Mouse (Mus musculus) liver, embryonic 16.5 days (tissue): ENCODE measurements at regions not wholly inside any gene's neighbourhood (a gene's known extent, or its start where the extent isn't known, plus 50 kb on each side); places are given as distances from the start of the nearest gene placed in this dataset.
"Not testable (repeated sequence)": the region's sequence is repeated elsewhere in the genome, so short reads cannot be mapped to it uniquely, and the experiment has no call there.

Experiments
- ATAC-seq: fragments of 200-750 bp; cut with Nextera tagmentation; 2 replicates; pipeline ENCODE4 v1.8.0; 2017; ENCODE audit warnings: low read depth, mild to moderate bottlenecking, moderate number of reproducible peaks, moderate library complexity
- H3K27ac ChIP-seq: fragments of 300-500 bp; sonication (generic); 2 replicates; pipeline ENCODE4 v1.5.1; 2014; ENCODE audit warnings: mild to moderate bottlenecking, low read length
- H3K27me3 ChIP-seq: fragments of 300-500 bp; sonication (generic); 2 replicates; pipeline ENCODE4 v1.6.1; 2014; ENCODE audit warnings: low read depth, low read length, mixed read lengths; ENCODE audit not compliant: control insufficient read depth, insufficient read depth
- H3K36me3 ChIP-seq: fragments of 300-500 bp; sonication (generic); 2 replicates; pipeline ENCODE4 v1.6.1; 2014; ENCODE audit warnings: mild to moderate bottlenecking; ENCODE audit not compliant: control insufficient read depth, insufficient read depth
- H3K4me1 ChIP-seq: fragments of 300-500 bp; sonication (generic); 2 replicates; pipeline ENCODE4 v1.6.1; 2014; ENCODE audit warnings: low read depth, low read length, mixed read lengths; ENCODE audit not compliant: control insufficient read depth
- H3K4me2 ChIP-seq: fragments of 300-500 bp; sonication (generic); 2 replicates; pipeline ENCODE4 v1.6.1; 2014; ENCODE audit warnings: low read depth, low read length, mixed read lengths
- H3K4me3 ChIP-seq: fragments of 300-500 bp; sonication (generic); 2 replicates; pipeline ENCODE4 v1.5.1; 2014; ENCODE audit warnings: low read depth, mild to moderate bottlenecking, low read length
- H3K9ac ChIP-seq: fragments of 300-500 bp; sonication (generic); 2 replicates; pipeline ENCODE4 v1.6.1; 2014; ENCODE audit warnings: low read depth, low read length
- H3K9me3 ChIP-seq: fragments of 300-500 bp; sonication (generic); replicated peaks from 2 replicates; pipeline ENCODE4 v1.6.1; 2016; ENCODE audit warnings: low read length; ENCODE audit not compliant: control insufficient read depth
- WGBS: fragments of 180-500 bp; shearing (Covaris S2); extraction: QIAGEN DNeasy Blood & Tissue Kit; methylation state at CpG from one replicate; pipeline ENCODE4 v1.1.7; 2014; ENCODE audit not compliant: insufficient replicate concordance; 5-methylcytosine and 5-hydroxymethylcytosine counted together

DNA sequence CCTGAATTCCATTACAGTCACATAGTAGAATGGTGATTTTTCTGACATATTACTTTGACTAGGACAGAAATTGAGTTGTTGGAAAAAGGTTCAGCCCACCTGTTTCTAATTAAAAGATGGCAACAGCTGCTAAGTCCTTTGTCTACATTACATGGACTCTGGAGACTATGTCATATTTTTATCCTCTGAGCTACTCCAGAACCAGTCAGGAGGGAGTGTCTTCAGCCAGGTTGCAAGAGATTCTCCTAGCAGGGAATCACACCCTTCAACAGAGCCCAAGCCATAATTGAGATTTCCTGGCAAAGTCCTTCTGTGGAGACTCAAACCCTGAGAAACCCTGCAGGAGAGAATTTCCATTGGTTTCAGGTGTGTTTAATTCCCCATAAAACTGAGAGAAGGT, 123.2 kb upstream of the Gm21293 start:
- Histone ChIP-seq H3K36me3 (no peaks in the 10 kb centered on the region), H3K9me3 (no peaks in the 10 kb centered on the region), H3K27ac (no peak overlapping the region), H3K4me1 (no peaks in the 10 kb centered on the region), H3K4me2 (no peak overlapping the region), H3K9ac (no peak overlapping the region), H3K4me3 (no peak overlapping the region), H3K27me3 (no peaks in the 10 kb centered on the region)
- ATAC-seq = no peak

DNA sequence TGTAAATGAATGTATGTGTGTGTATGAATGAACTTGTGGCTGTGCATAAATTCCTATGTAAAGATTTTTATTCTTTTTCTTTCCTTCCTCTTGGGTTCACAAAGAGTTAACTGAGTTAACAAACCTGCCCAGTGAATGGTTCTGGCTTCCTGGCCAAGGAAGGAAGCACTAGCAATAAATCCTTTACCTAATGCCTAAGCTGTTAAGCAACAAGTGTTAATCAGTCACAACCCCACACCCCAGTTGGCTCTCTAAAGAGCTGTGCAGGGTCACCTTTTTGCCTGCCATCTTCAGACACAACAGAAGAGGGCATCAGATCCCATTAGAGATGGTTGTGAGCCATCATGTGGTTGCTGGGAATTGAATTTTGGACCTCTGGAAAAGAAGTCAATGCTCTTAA, 121.2 kb upstream of the Gm21293 start:
- no peaks in the 10 kb centered on the region for H3K9me3 ChIP-seq
- H3K4me3 ChIP-seq = no peak overlapping the region
- H3K4me1 ChIP-seq = no peaks in the 10 kb centered on the region
- H3K27me3 ChIP-seq = no peaks in the 10 kb centered on the region
- no peak overlapping the region for H3K27ac ChIP-seq
- no peak overlapping the region for H3K9ac ChIP-seq
- H3K4me2 ChIP-seq = no peak overlapping the region
- no peak for ATAC-seq
- no peaks in the 10 kb centered on the region for H3K36me3 ChIP-seq

DNA sequence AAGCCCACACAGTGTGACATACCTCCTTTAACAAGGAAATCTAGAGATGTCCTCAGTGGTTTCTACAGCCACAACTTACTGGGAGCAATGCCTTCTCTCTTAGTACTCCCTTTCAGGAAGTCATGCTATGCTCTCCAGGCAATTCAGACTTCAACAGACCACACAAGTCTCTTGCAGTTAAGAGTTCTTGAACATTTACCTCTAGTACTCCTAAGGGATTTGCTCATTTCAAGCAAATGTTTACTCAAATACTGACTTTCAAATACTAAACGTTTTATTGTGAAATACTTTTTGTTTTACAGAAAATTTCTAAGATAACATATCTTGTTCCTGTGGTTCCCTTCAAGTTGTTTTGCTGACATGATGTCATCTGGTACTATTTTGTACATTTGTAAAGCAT, 114.6 kb upstream of the Gm21293 start:
- 29% methylated on average over 1 of the region's 1 CpGs for WGBS
- no peaks in the 10 kb centered on the region for H3K9me3 ChIP-seq
- no peak overlapping the region for H3K9ac ChIP-seq
- H3K27me3 ChIP-seq = no peaks in the 10 kb centered on the region
- H3K27ac ChIP-seq = no peak overlapping the region
- H3K36me3 ChIP-seq = no peaks in the 10 kb centered on the region
- ATAC-seq = no peak
- no peak overlapping the region for H3K4me3 ChIP-seq
- H3K4me1 ChIP-seq = no peaks in the 10 kb centered on the region
- no peak overlapping the region for H3K4me2 ChIP-seq

DNA sequence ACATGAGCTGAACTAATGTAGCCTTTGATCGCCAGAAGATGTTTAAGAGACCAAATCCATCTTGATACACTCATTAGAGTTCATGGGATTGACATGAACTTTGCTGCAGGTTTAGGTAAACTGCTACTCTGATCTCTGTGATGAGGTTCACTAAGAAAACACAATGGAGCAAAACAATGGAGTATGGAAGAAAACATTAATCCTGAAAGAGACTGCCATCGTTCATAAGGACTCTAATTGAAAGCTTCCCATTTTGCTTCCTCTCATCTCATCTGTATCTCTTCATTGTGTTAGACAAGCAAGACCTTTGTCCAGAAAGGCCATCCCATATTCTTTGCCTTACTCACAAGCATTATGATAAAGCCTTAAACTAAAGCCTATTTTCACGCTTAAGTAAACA, 110.0 kb upstream of the Gm21293 start:
- H3K27ac ChIP-seq = no peak overlapping the region
- H3K4me2 ChIP-seq = no peak overlapping the region
- WGBS = 66% methylated on average over 3 of the region's 3 CpGs
- no peak overlapping the region for H3K9ac ChIP-seq
- no peak overlapping the region for H3K4me3 ChIP-seq
- no peaks in the 10 kb centered on the region for H3K9me3 ChIP-seq
- ATAC-seq = no peak
- no peaks in the 10 kb centered on the region for H3K27me3 ChIP-seq
- no peaks in the 10 kb centered on the region for H3K36me3 ChIP-seq
- no peaks in the 10 kb centered on the region for H3K4me1 ChIP-seq

DNA sequence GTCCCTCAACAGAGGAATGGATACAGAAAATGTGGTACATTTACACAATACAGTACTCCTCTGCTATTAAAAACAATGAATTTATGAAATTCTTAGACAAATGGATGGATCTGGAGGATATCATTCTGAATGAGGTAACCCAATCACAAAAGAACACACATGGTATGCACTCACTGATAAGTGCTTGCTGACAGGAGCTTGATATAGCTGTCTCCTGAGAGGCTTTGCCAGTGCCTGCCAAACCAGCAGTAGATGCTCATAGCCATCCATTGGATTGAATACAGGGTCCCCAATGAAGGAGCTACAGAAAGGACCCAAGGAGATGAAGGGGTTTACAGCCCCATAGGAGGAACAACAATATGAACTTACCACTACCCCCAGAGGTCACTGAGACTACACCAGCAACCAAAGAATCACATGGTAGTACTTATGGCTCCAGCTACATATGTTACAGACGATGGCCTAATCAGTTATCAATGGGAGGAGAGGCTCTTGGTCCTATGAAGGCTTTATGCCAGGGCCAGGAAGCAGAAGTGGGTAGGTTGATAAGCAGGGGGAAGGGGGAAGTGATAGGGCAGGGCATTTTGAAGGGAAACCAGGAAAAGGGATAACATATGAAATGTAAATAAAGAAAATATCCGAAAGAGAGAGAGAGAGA, 100.9 kb upstream of the Gm21293 start:
- peak; percentile 64 for ATAC-seq

DNA sequence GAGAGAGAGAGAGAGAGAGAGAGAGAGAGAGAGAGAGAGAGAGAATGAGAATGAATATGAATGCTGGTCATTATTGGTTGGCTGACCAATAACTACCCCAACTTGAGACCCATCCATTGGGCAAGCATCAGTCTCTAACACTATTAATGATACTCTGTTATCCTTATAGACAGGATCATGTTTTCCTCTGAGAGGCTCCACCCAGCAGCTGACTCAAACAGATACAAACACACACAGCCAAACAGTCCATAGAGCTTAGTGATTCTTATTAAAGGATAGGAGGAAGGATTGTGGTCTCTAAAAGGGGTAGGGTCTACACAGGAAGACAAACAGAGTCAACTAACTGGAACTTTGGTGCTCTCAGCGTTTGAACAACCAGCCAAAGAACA, 100.4 kb upstream of the Gm21293 start:
- H3K4me3 ChIP-seq = no peak overlapping the region
- no peaks in the 10 kb centered on the region for H3K4me1 ChIP-seq
- ATAC-seq = peak; percentile 76
- no peak overlapping the region for H3K4me2 ChIP-seq
- H3K27ac ChIP-seq = no peak overlapping the region
- no peak overlapping the region for H3K9ac ChIP-seq
- no peaks in the 10 kb centered on the region for H3K27me3 ChIP-seq
- no peaks in the 10 kb centered on the region for H3K9me3 ChIP-seq
- no peaks in the 10 kb centered on the region for H3K36me3 ChIP-seq
- 53% methylated on average over 1 of the region's 1 CpGs for WGBS

More for the DNA sequence above, 100.9 kb upstream of the Gm21293 start:
- H3K4me3 ChIP-seq, H3K4me1 ChIP-seq, H3K36me3 ChIP-seq, H3K27ac ChIP-seq, H3K27me3 ChIP-seq, H3K4me2 ChIP-seq, H3K9me3 ChIP-seq, H3K9ac ChIP-seq: not testable (repeated sequence)
- 36% methylated on average over 2 of the region's 2 CpGs for WGBS

DNA sequence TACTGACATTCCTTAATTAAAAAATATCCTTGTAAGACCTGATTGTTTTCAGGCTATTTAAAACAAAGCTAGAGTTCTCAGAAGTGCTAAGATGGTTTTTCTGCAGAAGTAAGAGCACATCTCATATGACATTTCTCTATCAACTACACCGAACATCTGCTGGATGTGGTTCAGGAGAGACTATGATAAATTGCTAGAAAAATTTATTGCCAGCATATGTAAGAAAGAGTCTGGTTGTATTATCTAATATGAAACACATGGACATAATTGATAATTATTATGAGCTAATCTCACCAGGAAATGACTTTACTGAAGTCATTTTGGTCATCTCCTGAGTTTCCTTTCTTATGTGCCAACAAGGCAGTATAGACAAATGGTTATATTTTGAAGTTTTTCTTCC, 99.2 kb upstream of the Gm21293 start:
- WGBS = 53% methylated on average over 1 of the region's 1 CpGs
- peak; percentile 37; the same call in 1 of the 2 replicates for ATAC-seq

More for the DNA sequence above, 99.2 kb upstream of the Gm21293 start:
- no peaks in the 10 kb centered on the region for H3K4me1 ChIP-seq
- H3K4me3 ChIP-seq = no peak overlapping the region
- no peaks in the 10 kb centered on the region for H3K9me3 ChIP-seq
- no peak overlapping the region for H3K4me2 ChIP-seq
- no peaks in the 10 kb centered on the region for H3K36me3 ChIP-seq
- H3K9ac ChIP-seq = no peak overlapping the region
- no peaks in the 10 kb centered on the region for H3K27me3 ChIP-seq
- H3K27ac ChIP-seq = no peak overlapping the region
